Mouse (Mus musculus): ENCODE results near the gene Dnajb13. TPM values are rescaled to one million over a fixed set of nuclear protein-coding genes. Genes with fewer than 3 reads are reported as not detected.

Gene Dnajb13
- polyA plus RNA-seq, 1 experiment from 2014 or later, result 0.49 TPM

Other genes starting within 250 kb of the Dnajb13 start
- 5.6 and 6.8 TPM in 2 replicates for gene P4ha3, start 229.4 kb downstream of the Dnajb13 start, polyA plus RNA-seq (2014; fragmentation: Nextera tagmentation; extraction: Ambion mirVana)
- gene C2cd3, start 142.7 kb downstream of the Dnajb13 start, polyA plus RNA-seq (2014; fragmentation: Nextera tagmentation; extraction: Ambion mirVana), result 46.9 and 48.8 TPM in 2 replicates
- gene Ppme1, start 142.7 kb downstream of the Dnajb13 start, polyA plus RNA-seq (2014; fragmentation: Nextera tagmentation; extraction: Ambion mirVana), result 94.5 and 106 TPM in 2 replicates
- not detected in 2 replicates for gene Ucp3, start 42.0 kb downstream of the Dnajb13 start, polyA plus RNA-seq (2014; fragmentation: Nextera tagmentation; extraction: Ambion mirVana)
- 79.7 and 90.4 TPM in 2 replicates for gene Ucp2, start 21.6 kb downstream of the Dnajb13 start, polyA plus RNA-seq (2014; fragmentation: Nextera tagmentation; extraction: Ambion mirVana)
- 18.2 and 18.6 TPM in 2 replicates for gene Coa4, start 22.1 kb upstream of the Dnajb13 start, polyA plus RNA-seq (2014; fragmentation: Nextera tagmentation; extraction: Ambion mirVana)
- 147 TPM in 2 replicates for gene Rab6a, start 92.5 kb upstream of the Dnajb13 start, polyA plus RNA-seq (2014; fragmentation: Nextera tagmentation; extraction: Ambion mirVana)
- 52.2 and 58.6 TPM in 2 replicates for gene Mrpl48, start 93.3 kb upstream of the Dnajb13 start, polyA plus RNA-seq (2014; fragmentation: Nextera tagmentation; extraction: Ambion mirVana)
- gene Plekhb1, start 147.5 kb upstream of the Dnajb13 start, polyA plus RNA-seq (2014; fragmentation: Nextera tagmentation; extraction: Ambion mirVana), result 4.1 and 4.5 TPM in 2 replicates
- 52.9 and 53.6 TPM in 2 replicates for gene Fam168a, start 191.7 kb upstream of the Dnajb13 start, polyA plus RNA-seq (2014; fragmentation: Nextera tagmentation; extraction: Ambion mirVana)

Data from forebrain, embryonic 11.5 days (tissue).